Mouse (Mus musculus) CH12.LX (cell line): ENCODE data around the gene Pou2f1.
A peak's percentile ranks its signal among the peaks of the same experiment; 100 is the strongest.

ENCODE experiments used
- CTCF ChIP-seq, 2 experiments: IDR thresholded peaks in 1 of 2; conservative IDR thresholded peaks in 1 of 2; 2 replicates each; pipeline ENCODE4 v1.5.1; 2011 to 2012; ENCODE audit warnings: low read depth in 2 of 2, low read length in 2 of 2, improper control_type of control experiment in 1 of 2, inconsistent platforms in 1 of 2, mild to moderate bottlenecking in 1 of 2, moderate library complexity in 1 of 2
- EP300 ChIP-seq: IDR thresholded peaks from 2 replicates; pipeline ENCODE4 v1.6.1; 2011; ENCODE audit warnings: low read length, improper control_type of control experiment
- JUN ChIP-seq: IDR thresholded peaks from 2 replicates; pipeline ENCODE4 v1.6.1; 2011; ENCODE audit warnings: low read depth, mild to moderate bottlenecking, low read length, improper control_type of control experiment, moderate library complexity; ENCODE audit not compliant: insufficient read depth
- JUND ChIP-seq: conservative IDR thresholded peaks from 2 replicates; pipeline ENCODE4 v1.6.1; 2011; ENCODE audit warnings: low read depth, low read length, improper control_type of control experiment
- KAT2A ChIP-seq: IDR thresholded peaks from 2 replicates; pipeline ENCODE4 v1.6.1; 2012; ENCODE audit warnings: low read length, improper control_type of control experiment, inconsistent platforms; ENCODE audit not compliant: insufficient replicate concordance
- MAX ChIP-seq: IDR thresholded peaks from 2 replicates; pipeline ENCODE4 v1.6.1; 2011; ENCODE audit warnings: low read length, improper control_type of control experiment
- MYC ChIP-seq: IDR thresholded peaks from 2 replicates; pipeline ENCODE4 v1.6.1; 2011; ENCODE audit warnings: low read depth, mild to moderate bottlenecking, improper control_type of control experiment, low read length
- NELFE ChIP-seq: IDR thresholded peaks from 2 replicates; pipeline ENCODE4 v1.6.1; 2011; ENCODE audit warnings: low read depth, low read length, improper control_type of control experiment
- POLR2A ChIP-seq: IDR thresholded peaks from 2 replicates; pipeline ENCODE4 v1.6.1; 2011; ENCODE audit warnings: low read depth, mild to moderate bottlenecking, improper control_type of control experiment, low read length
- POLR2AphosphoS2 ChIP-seq: IDR thresholded peaks from 2 replicates; pipeline ENCODE4 v1.6.1; 2011; ENCODE audit warnings: low read depth, low read length, improper control_type of control experiment
- ZKSCAN1 ChIP-seq: IDR thresholded peaks from 2 replicates; pipeline ENCODE4 v1.6.1; 2012; ENCODE audit warnings: low read depth, inconsistent platforms, low read length, improper control_type of control experiment, borderline replicate concordance
- ZNF384 ChIP-seq: IDR thresholded peaks from 2 replicates; pipeline ENCODE4 v1.6.1; 2012; ENCODE audit warnings: low read depth, low read length, improper control_type of control experiment, inconsistent platforms

DNA sequence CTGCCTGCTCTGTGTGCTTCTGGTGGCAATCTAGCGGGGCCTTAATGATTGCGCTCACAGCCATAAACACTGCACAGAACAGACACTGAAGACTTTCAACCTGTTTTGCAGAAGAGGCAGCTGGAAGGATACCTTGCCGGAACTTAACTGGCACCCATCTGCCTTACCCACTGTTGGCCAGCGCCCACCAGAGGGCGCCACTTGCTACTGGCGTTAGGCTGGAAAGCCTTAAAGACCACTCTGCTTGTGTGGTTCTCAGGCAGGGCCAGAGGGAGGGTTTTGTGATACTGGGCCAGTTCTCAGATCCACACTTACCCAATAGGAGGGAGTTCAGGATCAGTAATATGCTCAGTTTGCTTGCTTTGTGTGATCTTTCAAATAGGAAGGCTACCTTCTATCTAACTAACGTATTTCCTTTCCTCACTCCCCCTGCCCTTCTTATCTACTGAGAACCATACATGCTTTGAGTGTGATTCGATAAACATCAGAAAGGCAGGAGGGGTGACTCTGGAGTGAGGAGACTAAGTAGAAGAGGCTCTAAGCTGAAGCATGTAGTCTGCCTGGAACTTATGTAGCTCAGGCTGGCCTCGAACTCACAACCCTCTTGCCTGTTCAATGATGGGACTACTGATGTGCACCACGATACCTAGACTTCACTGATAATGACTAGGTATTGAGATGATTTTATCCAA, 148.6 kb downstream of the Pou2f1 start:
- TF ChIP-seq POLR2AphosphoS2 (no peak), POLR2A (no peak), ZKSCAN1 (no peak), ZNF384 (no peak), MAX (no peak), NELFE (no peak), CTCF (conservative IDR thresholded peaks at IDR 0.05 in 1 of 2, IDR thresholded peaks at IDR 0.05 in 1 of 2; ENCODE audit: low read depth in 2 of 2, low read length in 2 of 2) (peak; percentile 80 to 91), JUN (no peak), KAT2A (no peak), EP300 (no peak), MYC (0 out of 2 replicates have a peak, but pooled peaks have one; percentile 16), JUND (no peak)
